Mouse (Mus musculus) heart, embryonic 12.5 days (tissue): ENCODE measurements around the gene Stxbp1. TPM values are rescaled to one million over a fixed set of nuclear protein-coding genes. Genes with fewer than 3 reads are reported as not detected.

ENCODE experiments used
- ATAC-seq: fragments of 200-750 bp; cut with Nextera tagmentation; 2 replicates; pipeline ENCODE4 v1.8.0; 2017; ENCODE audit warnings: moderate TSS enrichment, moderate library complexity; ENCODE audit not compliant: insufficient number of reproducible peaks, low FRiP score
- H3K27ac ChIP-seq: fragments of 300-500 bp; sonication (generic); 2 replicates; pipeline ENCODE4 v1.5.1; 2016; ENCODE audit warnings: mild to moderate bottlenecking, moderate library complexity; ENCODE audit not compliant: poor library complexity, severe bottlenecking
- H3K27me3 ChIP-seq: fragments of 300-500 bp; sonication (generic); replicated peaks from 2 replicates; pipeline ENCODE4 v1.6.1; 2016; ENCODE audit warnings: mild to moderate bottlenecking, moderate library complexity
- H3K36me3 ChIP-seq: fragments of 300-500 bp; sonication (generic); 2 replicates; pipeline ENCODE4 v1.6.1; 2016; ENCODE audit warnings: mild to moderate bottlenecking, moderate library complexity
- H3K4me1 ChIP-seq: fragments of 300-500 bp; sonication (generic); replicated peaks from 2 replicates; pipeline ENCODE4 v1.6.1; 2016; ENCODE audit warnings: mild to moderate bottlenecking
- H3K4me2 ChIP-seq: fragments of 300-500 bp; sonication (generic); 2 replicates; pipeline ENCODE4 v1.6.1; 2016; ENCODE audit warnings: mild to moderate bottlenecking, moderate library complexity
- H3K4me3 ChIP-seq: fragments of 300-500 bp; sonication (generic); 2 replicates; pipeline ENCODE4 v1.5.1; 2016; ENCODE audit warnings: mild to moderate bottlenecking
- H3K9ac ChIP-seq: fragments of 300-500 bp; sonication (generic); 2 replicates; pipeline ENCODE4 v1.6.1; 2016; ENCODE audit warnings: mild to moderate bottlenecking, moderate library complexity
- H3K9me3 ChIP-seq: fragments of 300-500 bp; sonication (generic); replicated peaks from 2 replicates; pipeline ENCODE4 v1.6.1; 2016; ENCODE audit warnings: mild to moderate bottlenecking, moderate library complexity
- WGBS: fragments of 180-500 bp; shearing (Covaris S2); methylation state at CpG from one replicate; pipeline ENCODE4 v1.1.7; 2016; 5-methylcytosine and 5-hydroxymethylcytosine counted together
- polyA plus RNA-seq: library from polyadenylated mRNA; unstranded; fragments of >200 nt; fragmentation: Nextera tagmentation; extraction: Ambion mirVana; gene quantifications from 2 replicates; pipeline ENCODE4 v1.2.1, GENCODE M21; 2016

The Stxbp1 gene
- polyA plus RNA-seq, 1 experiment from 2014 or later: 31.1 TPM

DNA sequence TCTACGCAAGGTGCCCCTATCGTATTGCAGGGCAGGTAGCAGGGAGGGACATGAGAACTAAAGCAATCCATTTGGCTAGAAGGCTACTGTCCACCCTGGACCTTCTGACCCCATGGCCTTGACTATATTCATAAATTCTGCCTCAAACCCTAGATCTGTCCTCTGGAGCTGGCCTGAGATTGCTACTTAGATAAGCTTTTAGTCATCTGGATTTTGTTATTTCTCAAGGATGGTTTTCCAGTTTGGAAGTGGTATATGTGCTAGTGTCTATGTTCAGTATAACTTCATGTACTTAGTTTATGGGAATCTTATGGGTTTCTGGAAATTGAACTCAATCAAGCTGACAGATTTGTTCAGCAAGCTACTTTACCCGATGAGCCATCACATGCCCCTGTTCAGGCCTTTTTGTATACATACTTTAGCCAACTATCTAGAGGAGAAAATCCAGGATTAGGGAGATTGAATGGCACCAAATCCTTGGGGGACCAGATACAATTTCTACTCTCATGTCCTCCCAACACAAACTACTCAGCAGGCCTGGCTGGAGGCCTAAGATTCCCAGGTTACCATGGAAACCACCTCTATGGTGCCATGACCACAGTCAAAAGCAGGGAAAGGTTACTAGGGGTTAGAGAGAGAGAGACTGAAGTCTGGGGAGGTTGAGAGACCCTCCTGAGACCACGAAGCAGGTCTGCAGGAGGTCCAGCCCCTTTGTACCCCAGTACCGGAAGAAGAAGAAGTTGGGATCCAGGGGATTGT, 77.5 kb downstream of the Stxbp1 start:
- H3K9me3 ChIP-seq: no peaks in the 10 kb centered on the region
- peaks cover 8% of the 10 kb centered on the region for H3K4me1 ChIP-seq
- H3K4me2 ChIP-seq: no peak overlapping the region
- H3K27ac ChIP-seq: no peak overlapping the region
- no peaks in the 10 kb centered on the region for H3K27me3 ChIP-seq
- H3K4me3 ChIP-seq: no peak overlapping the region
- no peak overlapping the region for H3K9ac ChIP-seq
- WGBS: 83% methylated on average over 5 of the region's 5 CpGs
- no peaks in the 10 kb centered on the region for H3K36me3 ChIP-seq
- no peak for ATAC-seq

DNA sequence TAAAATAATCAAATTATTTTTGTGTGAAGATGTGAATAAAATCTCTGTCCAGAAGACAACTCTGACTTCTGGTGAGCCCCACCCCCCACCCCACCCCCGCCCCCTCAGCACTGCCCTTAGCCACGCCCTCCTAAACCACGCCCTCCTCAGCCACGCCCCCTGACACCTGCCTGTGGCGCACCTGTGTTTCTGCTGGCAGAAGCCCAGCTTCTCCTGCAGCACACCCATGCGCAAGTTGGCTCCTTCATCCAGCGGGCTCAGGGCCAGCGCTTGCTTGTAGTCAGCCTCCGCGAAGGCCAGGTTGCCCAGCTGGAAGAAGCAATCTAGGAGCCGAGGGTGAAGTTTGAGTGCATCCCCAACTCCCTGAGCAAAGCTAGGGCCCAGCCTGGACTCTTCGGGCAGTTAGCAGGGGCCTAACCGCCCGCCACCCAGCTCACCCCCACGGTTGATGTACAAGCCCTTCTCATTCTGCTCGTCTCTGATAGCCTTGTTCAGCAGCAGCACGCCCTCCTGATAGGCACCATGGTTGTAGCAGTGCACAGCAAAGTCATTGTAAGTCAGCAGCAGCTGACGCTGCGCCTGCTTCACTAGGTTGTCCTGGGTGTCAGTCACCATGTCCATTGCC, 78.3 kb downstream of the Stxbp1 start:
- Histone ChIP-seq H3K9ac (no peak overlapping the region), H3K27me3 (no peaks in the 10 kb centered on the region), H3K4me1 (peaks cover 8% of the 10 kb centered on the region), H3K9me3 (no peaks in the 10 kb centered on the region), H3K36me3 (no peaks in the 10 kb centered on the region), H3K27ac (no peak overlapping the region), H3K4me2 (no peak overlapping the region), H3K4me3 (no peak overlapping the region)
- ATAC-seq: no peak
- 44% methylated on average over 19 of the region's 19 CpGs for WGBS

DNA sequence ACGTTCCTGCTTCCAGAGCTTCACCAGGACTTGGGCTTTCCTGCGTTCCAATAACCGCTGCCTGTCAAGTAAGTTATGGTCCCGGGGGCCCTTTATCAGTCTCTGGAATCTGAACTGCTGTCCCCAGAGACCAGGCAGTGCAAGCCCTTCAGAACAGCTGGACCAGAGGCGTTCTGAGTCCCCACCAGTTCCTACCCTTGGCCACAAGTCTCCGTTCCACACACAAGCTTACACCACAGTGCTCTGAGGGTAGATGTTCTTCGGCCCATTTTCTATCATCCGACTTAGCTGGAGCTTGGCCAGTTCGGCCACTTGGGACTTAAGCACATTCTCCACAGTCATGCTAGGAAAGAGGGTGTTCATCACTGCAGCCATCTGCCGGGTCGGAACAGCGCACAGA, 79.8 kb downstream of the Stxbp1 start:
- no peak overlapping the region for H3K4me2 ChIP-seq
- no peak overlapping the region for H3K9ac ChIP-seq
- H3K27me3 ChIP-seq: no peaks in the 10 kb centered on the region
- WGBS: 72% methylated on average over 12 of the region's 12 CpGs
- H3K36me3 ChIP-seq: peaks cover 12% of the 10 kb centered on the region; the same call in 1 of the 2 replicates
- ATAC-seq: no peak
- peaks cover 8% of the 10 kb centered on the region for H3K4me1 ChIP-seq
- H3K4me3 ChIP-seq: no peak overlapping the region
- H3K27ac ChIP-seq: no peak overlapping the region
- no peaks in the 10 kb centered on the region for H3K9me3 ChIP-seq

DNA sequence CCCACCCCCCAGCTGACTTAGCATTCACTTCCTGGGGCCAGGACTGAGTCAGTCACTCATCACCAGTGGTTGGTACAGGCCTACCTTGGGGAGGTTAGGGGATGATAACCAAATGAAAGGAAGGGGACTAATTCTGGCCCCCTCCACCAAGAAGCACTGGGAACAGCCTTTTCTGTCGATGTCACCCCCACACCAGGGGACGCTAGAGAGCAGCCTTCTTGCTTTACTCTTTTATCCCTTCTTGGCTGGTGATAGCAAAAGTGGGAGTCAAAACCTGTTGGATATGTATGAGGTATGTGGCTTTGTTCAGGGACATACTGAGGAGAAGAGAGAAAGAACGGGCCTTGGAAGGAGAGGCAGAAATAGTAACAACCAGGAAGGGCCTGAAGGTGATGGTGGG, 83.7 kb downstream of the Stxbp1 start:
- Histone ChIP-seq H3K9ac (no peak overlapping the region), H3K4me1 (peaks cover 7% of the 10 kb centered on the region), H3K36me3 (peaks cover 34% of the 10 kb centered on the region), H3K4me3 (no peak overlapping the region), H3K9me3 (no peaks in the 10 kb centered on the region), H3K27me3 (no peaks in the 10 kb centered on the region), H3K4me2 (no peak overlapping the region), H3K27ac (no peak overlapping the region)
- 73% methylated on average over 3 of the region's 3 CpGs for WGBS
- no peak for ATAC-seq

DNA sequence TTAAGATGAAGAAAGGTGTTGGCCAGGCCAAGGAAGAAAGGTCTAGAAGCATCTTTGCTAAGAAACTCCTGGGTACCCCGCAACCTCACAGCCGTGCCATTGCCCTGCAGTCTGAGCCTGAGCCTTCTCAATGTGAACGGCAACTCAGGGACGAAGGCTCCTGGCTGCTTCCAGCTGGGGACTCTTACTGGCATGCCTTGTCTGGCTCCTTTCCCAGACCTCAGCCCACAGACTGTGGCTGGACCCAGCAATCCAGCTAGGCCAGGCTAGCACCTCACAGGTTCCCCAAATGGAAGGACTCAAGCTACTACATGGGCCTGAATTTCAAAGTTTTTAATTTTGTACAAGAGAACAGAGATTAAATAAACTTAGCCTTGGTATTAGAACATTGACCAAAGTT, 85.2 kb downstream of the Stxbp1 start:
- Histone ChIP-seq H3K9me3 (no peaks in the 10 kb centered on the region), H3K4me2 (no peak overlapping the region), H3K4me1 (peaks cover 14% of the 10 kb centered on the region), H3K27ac (no peak overlapping the region), H3K36me3 (peaks cover 34% of the 10 kb centered on the region), H3K9ac (no peak overlapping the region), H3K4me3 (no peak overlapping the region), H3K27me3 (no peaks in the 10 kb centered on the region)
- ATAC-seq: no peak
- 88% methylated on average over 4 of the region's 4 CpGs for WGBS

DNA sequence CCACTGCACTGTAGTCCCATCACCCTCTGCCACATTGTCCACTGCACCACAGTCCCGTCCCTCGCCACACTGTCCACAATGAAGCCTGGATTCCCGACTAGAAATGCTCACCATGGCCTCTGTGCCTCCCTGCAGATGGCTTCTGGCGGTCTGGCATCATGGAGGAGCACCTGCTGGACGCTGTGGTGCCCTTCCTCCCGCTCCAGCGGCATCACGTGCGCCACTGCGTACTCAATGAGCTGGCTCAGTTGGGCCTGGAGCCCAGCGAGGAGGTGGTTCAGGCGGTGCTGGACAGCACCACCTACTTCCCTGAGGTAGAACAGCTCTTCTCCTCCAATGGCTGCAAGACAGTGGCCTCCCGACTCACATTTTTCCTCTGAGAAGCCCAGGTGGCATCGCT, 85.7 kb downstream of the Stxbp1 start:
- Histone ChIP-seq H3K4me3 (no peak overlapping the region), H3K4me2 (no peak overlapping the region), H3K9me3 (no peaks in the 10 kb centered on the region), H3K36me3 (peaks cover 34% of the 10 kb centered on the region), H3K9ac (no peak overlapping the region), H3K4me1 (peaks cover 14% of the 10 kb centered on the region), H3K27me3 (no peaks in the 10 kb centered on the region), H3K27ac (no peak overlapping the region)
- 88% methylated on average over 14 of the region's 14 CpGs for WGBS
- ATAC-seq: no peak

DNA sequence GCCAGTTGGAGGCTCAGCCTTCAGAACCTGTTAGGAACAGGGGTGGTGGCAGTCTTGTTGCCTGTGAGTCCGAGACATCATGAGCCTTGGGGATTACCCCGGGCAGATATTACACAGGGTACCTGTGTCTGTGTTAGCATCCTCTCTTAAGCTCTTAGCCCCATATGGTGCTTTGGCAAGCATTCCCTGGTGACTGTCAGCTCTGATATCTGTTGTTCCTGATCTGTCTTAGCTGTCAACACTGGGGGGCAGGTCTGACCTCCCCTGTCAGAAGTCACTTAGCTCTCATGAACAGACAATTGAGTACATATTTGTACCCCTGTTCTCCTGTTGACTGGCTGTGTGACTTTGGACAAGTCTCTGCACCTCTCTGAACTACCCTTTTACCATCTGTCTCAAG, 88.0 kb downstream of the Stxbp1 start:
- Histone ChIP-seq H3K4me3 (no peak overlapping the region), H3K36me3 (peaks cover 45% of the 10 kb centered on the region), H3K4me1 (peaks cover 14% of the 10 kb centered on the region), H3K9me3 (no peaks in the 10 kb centered on the region), H3K4me2 (no peak overlapping the region), H3K27ac (no peak overlapping the region), H3K9ac (no peak overlapping the region), H3K27me3 (0 out of 2 replicates have a peak, but pooled peaks cover 3% of the 10 kb centered on the region)
- 81% methylated on average over 2 of the region's 2 CpGs for WGBS
- no peak for ATAC-seq

DNA sequence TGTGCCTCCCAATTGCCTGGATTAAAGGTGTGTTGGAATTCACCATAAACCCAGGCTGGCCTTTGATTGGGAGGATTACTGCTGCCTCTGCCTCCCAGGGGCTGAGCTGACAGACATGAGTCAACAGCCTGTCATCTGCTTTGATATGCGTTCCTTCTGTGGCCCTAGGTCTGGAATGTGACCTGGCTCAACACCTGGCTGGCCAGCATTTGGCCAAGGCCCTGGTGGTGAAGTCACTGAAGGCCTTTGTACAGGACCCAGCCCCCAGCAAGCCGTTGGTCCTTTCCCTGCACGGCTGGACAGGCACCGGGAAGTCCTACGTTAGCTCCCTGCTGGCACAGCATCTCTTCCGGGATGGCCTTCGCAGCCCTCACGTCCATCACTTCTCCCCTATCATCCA, 88.5 kb downstream of the Stxbp1 start:
- no peak overlapping the region for H3K27ac ChIP-seq
- 63% methylated on average over 8 of the region's 8 CpGs for WGBS
- H3K9me3 ChIP-seq: no peaks in the 10 kb centered on the region
- no peak for ATAC-seq
- 0 out of 2 replicates have a peak, but pooled peaks cover 3% of the 10 kb centered on the region for H3K27me3 ChIP-seq
- H3K4me1 ChIP-seq: peaks cover 14% of the 10 kb centered on the region
- no peak overlapping the region for H3K9ac ChIP-seq
- peaks cover 47% of the 10 kb centered on the region for H3K36me3 ChIP-seq
- no peak overlapping the region for H3K4me2 ChIP-seq
- no peak overlapping the region for H3K4me3 ChIP-seq

DNA sequence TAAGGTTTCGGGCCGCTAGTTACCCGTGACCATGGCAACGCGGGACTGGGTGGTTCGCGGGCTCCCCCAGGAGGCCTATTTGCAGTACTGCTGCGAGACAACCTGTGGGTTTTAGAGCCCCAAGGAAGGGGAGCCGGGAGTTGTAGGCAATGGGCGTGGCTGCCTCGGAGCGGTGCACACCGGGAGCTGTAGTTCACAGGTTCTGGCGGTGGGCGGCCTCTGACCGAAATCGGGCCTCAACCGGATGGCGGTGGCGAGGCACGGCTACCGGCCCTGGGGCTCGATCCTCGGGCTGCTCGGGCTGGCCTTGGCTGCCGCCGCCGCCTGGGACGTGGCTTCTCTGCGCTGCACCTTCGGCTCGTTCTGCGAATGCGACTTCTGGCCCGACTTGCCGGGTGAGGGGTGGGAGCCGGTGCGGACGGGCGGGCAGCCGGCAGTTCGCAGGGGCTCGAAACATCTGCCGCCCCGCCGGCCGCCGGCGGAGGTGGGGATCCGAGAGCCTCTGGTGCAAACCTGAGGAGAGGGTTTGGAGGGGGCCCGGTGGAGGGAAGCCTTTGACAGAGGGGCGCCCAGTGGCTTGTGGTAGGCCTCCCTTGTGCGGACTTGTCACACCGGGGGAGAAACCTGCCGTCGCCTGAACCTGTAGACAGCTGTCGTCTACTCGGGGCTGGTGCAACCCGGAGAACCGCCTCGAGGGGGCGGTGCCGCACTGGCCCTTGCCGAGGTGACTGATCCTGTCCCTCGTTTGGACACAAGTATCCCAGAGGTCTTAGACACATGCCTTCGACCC, 89.8 kb downstream of the Stxbp1 start, which contains the start of gene Tor2a:
Gene Tor2a, plus strand, starts transcription at position 179 of the 790 bp plus-strand sequence.
- peak within 1 kb of the TSS; percentile 82 for H3K27ac ChIP-seq
- H3K4me1 ChIP-seq: peaks cover 14% of the 10 kb centered on the region
- peak; percentile 93 for ATAC-seq
- no peaks in the 10 kb centered on the region for H3K9me3 ChIP-seq
- peaks cover 48% of the 10 kb centered on the region for H3K36me3 ChIP-seq
- H3K27me3 ChIP-seq: 0 out of 2 replicates have a peak, but pooled peaks cover 3% of the 10 kb centered on the region
- H3K9ac ChIP-seq: peak within 1 kb of the TSS; percentile 91
- peak within 1 kb of the TSS; percentile 72 for H3K4me2 ChIP-seq
- under 1% methylated on average over 65 of the region's 66 CpGs for WGBS
- peak within 1 kb of the TSS; percentile 83 for H3K4me3 ChIP-seq

DNA sequence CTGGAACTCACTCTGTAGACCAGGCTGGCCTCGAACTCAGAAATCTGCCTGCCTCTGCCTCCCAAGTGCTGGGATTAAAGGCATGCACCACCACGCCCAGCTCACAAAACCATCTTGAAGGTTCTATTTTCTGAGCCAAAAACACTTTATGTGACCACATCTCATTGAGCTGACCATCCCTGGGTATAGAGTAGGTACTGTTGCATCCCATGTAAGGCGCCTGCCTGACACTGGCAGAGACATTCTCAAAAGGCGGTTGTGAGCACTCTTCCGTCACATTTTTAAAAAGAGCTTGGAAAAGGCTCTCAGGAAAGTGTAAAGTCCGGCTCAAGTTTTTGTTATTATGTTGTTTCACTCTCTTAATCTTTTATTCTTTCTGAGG, 90.4 kb downstream of the Stxbp1 start:
- peaks cover 48% of the 10 kb centered on the region for H3K36me3 ChIP-seq
- H3K4me2 ChIP-seq: peak overlapping the region; percentile 37
- peaks cover 19% of the 10 kb centered on the region for H3K4me1 ChIP-seq
- no peak overlapping the region for H3K27ac ChIP-seq
- H3K4me3 ChIP-seq: no peak overlapping the region
- WGBS: 40% methylated on average over 6 of the region's 6 CpGs
- H3K27me3 ChIP-seq: 0 out of 2 replicates have a peak, but pooled peaks cover 3% of the 10 kb centered on the region
- no peaks in the 10 kb centered on the region for H3K9me3 ChIP-seq
- ATAC-seq: no peak; the same call in 1 of the 2 replicates
- no peak overlapping the region for H3K9ac ChIP-seq

DNA sequence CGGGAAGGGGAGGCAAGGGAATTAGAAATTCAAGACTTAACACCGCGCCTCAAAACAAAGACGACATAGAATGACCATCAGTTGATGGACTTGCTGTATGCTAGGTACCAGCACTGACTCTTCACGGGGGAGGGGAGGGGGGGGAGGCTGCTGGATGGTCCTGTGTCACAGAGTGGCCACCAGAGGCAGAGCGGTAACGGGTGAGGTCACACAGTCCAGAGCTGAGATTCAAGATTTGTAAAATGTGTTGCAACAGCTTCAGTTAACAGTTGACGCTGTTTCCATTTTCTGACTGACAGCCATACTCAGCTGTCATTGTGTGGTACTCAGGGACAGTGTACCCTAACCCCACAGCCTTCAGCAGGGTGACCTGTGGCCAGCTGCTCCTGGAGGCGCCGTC, 94.9 kb downstream of the Stxbp1 start:
- H3K36me3 ChIP-seq: peaks cover 60% of the 10 kb centered on the region
- no peak overlapping the region for H3K9ac ChIP-seq
- H3K4me1 ChIP-seq: peaks cover 10% of the 10 kb centered on the region; the same call in 1 of the 2 replicates
- 67% methylated on average over 10 of the region's 10 CpGs for WGBS
- no peak overlapping the region for H3K27ac ChIP-seq
- 0 out of 2 replicates have a peak, but pooled peaks cover 3% of the 10 kb centered on the region for H3K27me3 ChIP-seq
- no peak for ATAC-seq
- peak overlapping the region; percentile 65 for H3K4me2 ChIP-seq
- no peak overlapping the region for H3K4me3 ChIP-seq
- H3K9me3 ChIP-seq: no peaks in the 10 kb centered on the region
